Mouse (Mus musculus): Measurements from ENCODE around the gene Ddx47. TPM values are rescaled to one million over a fixed set of nuclear protein-coding genes. Genes with fewer than 3 reads are reported as not detected.

The Ddx47 gene
- polyA plus RNA-seq, 1 experiment: 121 TPM

DNA sequence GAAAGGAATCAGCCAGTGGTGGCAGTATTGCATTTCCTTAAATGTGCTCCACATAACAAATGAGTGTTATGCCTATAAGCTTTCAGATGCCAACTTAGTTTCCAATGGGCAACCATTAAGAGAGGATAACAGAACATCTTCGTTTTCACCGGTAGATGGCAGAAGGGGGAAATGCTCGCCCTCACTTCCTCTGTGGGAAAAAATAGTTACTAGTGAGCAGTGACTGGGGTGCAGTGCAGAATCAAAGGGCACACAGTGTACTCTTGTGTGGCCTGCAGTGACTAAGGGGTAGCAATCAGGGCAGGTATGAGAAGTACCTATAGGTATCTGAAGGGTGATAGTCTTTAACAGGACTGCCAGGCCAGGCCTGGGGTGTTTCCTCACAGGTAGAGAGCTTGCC lies 14.8 kb downstream of the Ddx47 start:
- H3K27ac ChIP-seq (ENCODE audit: insufficient read depth, low read length): no peak overlapping the region
- TF ChIP-seq POLR2A (IDR thresholded peaks at IDR 0.05; ENCODE audit: low read depth, low read length) (no peak), CTCF (IDR thresholded peaks at IDR 0.05; ENCODE audit: borderline replicate concordance, insufficient read depth, low read length) (no peak)

DNA sequence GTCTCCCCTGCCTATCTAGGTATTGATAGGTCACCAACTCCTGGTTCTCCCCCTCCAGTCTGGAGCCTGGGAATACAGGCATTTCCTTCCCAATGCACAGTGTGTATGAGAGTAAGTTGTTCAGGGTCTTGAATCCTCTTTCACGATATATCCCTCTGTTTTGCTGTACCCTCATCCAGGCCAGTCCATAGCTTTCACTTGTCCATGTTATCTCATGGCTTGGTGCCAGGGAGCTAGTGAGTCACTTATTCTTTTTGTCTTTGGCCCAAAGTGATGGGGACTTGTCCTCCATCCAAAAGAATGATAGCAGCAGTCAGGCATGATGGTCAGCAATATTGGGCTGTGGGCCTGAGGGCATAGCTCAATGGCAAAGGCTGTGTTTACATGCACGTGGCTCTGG lies 15.3 kb downstream of the Ddx47 start:
- no peak for TF ChIP-seq POLR2A (IDR thresholded peaks at IDR 0.05; ENCODE audit: low read depth, low read length)
- TF ChIP-seq CTCF (IDR thresholded peaks at IDR 0.05; ENCODE audit: borderline replicate concordance, insufficient read depth, low read length): no peak
- no peak overlapping the region for H3K27ac ChIP-seq (ENCODE audit: insufficient read depth, low read length)
- no peak overlapping the region for H3K4me3 ChIP-seq (ENCODE audit: insufficient read depth, low read length)
- H3K4me1 ChIP-seq (ENCODE audit: control insufficient read depth, insufficient read depth, low read length): peaks cover 6% of the 10 kb centered on the region; the same call in 1 of the 2 replicates

More for the DNA sequence above, 14.8 kb downstream of the Ddx47 start:
- Histone ChIP-seq H3K4me3 (ENCODE audit: insufficient read depth, low read length) (no peak overlapping the region), H3K4me1 (ENCODE audit: control insufficient read depth, insufficient read depth, low read length) (peaks cover 6% of the 10 kb centered on the region; the same call in 1 of the 2 replicates)

DNA sequence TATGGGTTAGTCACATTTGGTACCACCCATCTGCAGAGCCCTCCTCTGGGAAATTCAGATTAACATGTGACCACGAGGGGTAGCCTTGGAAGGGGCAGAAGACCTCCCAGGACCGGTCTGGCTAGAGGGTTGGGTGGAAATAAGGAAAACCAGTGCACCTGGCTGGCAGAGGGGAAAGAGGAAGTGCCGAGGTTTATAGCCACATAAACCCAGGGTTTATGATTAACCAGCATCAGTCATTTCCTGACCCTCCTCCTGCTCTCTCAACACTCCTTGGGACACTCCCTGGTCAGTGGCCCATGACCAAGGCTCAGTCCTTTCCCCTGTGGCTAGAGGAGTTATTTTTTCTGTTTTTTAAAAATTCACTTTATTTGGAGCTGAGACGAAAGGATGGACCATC lies 17.8 kb downstream of the Ddx47 start:
- TF ChIP-seq CTCF (IDR thresholded peaks at IDR 0.05; ENCODE audit: borderline replicate concordance, insufficient read depth, low read length) (no peak), POLR2A (IDR thresholded peaks at IDR 0.05; ENCODE audit: low read depth, low read length) (no peak)
- Histone ChIP-seq H3K27ac (ENCODE audit: insufficient read depth, low read length) (no peak overlapping the region), H3K4me3 (ENCODE audit: insufficient read depth, low read length) (no peak overlapping the region), H3K4me1 (ENCODE audit: control insufficient read depth, insufficient read depth, low read length) (peaks cover 6% of the 10 kb centered on the region; the same call in 1 of the 2 replicates)

DNA sequence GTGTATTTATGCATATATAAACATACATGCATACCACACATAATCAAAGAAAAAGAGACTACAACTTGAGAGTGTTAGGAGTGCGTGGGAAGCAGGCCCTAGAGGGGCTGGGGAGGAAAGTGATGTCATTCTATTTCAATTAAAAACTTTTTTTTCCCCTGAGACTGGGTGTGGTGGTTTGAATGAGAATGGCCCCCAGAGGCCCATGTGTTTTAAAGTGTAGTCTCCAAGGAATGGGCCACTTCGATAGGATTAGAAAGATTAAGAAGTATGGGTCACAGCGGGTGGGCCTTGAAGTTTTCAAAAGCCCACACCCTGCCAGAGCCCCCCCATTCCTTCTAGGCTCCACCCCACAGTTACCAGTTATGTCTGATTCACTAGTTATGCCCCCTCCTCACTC lies 27.3 kb downstream of the Ddx47 start:
- no peak overlapping the region for H3K4me3 ChIP-seq (ENCODE audit: insufficient read depth, low read length)
- H3K27ac ChIP-seq (ENCODE audit: insufficient read depth, low read length): no peak overlapping the region
- TF ChIP-seq POLR2A (IDR thresholded peaks at IDR 0.05; ENCODE audit: low read depth, low read length) (no peak), CTCF (IDR thresholded peaks at IDR 0.05; ENCODE audit: borderline replicate concordance, insufficient read depth, low read length) (no peak)
- H3K4me1 ChIP-seq (ENCODE audit: control insufficient read depth, insufficient read depth, low read length): peaks cover 6% of the 10 kb centered on the region

DNA sequence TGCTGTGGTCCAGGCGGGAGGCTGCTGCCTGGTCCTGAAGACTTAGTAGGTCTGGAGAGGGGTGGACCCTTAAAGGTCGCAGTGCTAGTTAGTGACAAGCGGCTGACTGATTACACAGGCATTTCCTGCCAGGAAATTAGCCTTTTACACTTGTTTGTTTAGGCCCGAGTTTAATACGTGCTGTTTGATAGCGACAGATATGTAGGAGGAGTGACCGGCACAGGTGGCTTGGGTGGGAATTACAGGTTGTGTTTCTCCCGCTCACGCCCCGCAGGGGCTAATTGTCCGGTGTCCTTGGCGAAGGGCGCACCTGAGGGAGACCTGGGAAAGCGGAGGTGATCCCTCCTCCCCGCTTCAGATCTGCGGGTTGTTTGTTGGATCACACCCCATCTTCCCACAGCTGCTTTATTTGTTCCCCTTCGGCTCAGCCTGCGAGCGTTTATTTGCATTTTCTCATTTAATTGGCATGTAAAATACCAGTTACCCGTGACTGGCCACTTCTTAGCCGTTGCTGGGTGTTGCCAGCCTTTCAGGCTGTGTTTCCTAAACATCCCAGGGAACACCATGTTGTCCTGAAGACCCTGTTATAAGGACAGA lies 29.0 kb downstream of the Ddx47 start:
- Histone ChIP-seq H3K27ac (ENCODE audit: insufficient read depth, low read length) (no peak overlapping the region), H3K4me3 (ENCODE audit: insufficient read depth, low read length) (no peak overlapping the region; the same call in 1 of the 2 replicates), H3K4me1 (ENCODE audit: control insufficient read depth, insufficient read depth, low read length) (peaks cover 6% of the 10 kb centered on the region)
- TF ChIP-seq POLR2A (IDR thresholded peaks at IDR 0.05; ENCODE audit: low read depth, low read length) (no peak), CTCF (IDR thresholded peaks at IDR 0.05; ENCODE audit: borderline replicate concordance, insufficient read depth, low read length) (no peak)

DNA sequence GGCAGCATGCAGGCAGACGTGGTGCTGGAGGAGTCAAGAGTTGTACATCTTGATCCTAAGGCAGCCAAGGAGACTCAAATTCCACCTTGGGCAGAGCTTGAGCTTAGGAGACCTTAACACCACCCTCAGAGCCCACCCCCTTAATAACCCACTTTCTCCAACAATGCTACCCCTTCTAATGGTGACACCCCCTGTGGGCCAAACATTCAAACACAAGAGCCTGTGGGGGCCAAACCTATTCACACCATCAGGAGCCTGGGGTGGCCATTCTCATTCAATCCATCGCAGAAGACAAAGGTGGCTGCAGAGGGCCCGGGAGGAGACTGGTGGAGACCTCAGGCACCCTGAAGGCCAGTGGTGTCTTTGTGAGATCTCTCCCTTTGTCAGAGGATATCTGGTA lies 30.5 kb downstream of the Ddx47 start:
- TF ChIP-seq POLR2A (IDR thresholded peaks at IDR 0.05; ENCODE audit: low read depth, low read length): no peak
- no peak for TF ChIP-seq CTCF (IDR thresholded peaks at IDR 0.05; ENCODE audit: borderline replicate concordance, insufficient read depth, low read length)
- no peak overlapping the region for H3K4me3 ChIP-seq (ENCODE audit: insufficient read depth, low read length)
- H3K4me1 ChIP-seq (ENCODE audit: control insufficient read depth, insufficient read depth, low read length): peaks cover 6% of the 10 kb centered on the region
- H3K27ac ChIP-seq (ENCODE audit: insufficient read depth, low read length): no peak overlapping the region

DNA sequence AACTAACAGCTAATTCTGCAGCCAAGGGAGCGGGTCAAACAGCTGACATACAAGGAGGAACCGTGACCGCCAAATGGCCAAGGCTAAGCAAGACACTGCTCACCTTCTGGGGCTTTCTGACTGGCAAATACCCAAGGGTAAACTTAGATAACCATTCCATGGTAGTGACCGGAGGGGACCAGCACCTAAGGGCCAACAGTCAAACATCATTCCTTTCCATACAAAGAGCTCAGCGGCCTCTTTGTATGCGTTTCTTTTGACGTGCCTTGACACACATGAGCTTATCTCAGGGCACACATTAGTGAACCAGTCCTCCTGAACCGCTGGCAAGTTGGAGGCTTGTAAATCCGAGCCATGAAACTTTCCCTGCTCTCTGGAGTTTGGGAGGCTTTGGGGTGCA lies 35.9 kb downstream of the Ddx47 start:
- TF ChIP-seq POLR2A (IDR thresholded peaks at IDR 0.05; ENCODE audit: low read depth, low read length): no peak
- TF ChIP-seq CTCF (IDR thresholded peaks at IDR 0.05; ENCODE audit: borderline replicate concordance, insufficient read depth, low read length): no peak
- Histone ChIP-seq H3K4me3 (ENCODE audit: insufficient read depth, low read length) (no peak overlapping the region), H3K4me1 (ENCODE audit: control insufficient read depth, insufficient read depth, low read length) (no peaks in the 10 kb centered on the region), H3K27ac (ENCODE audit: insufficient read depth, low read length) (no peak overlapping the region)

DNA sequence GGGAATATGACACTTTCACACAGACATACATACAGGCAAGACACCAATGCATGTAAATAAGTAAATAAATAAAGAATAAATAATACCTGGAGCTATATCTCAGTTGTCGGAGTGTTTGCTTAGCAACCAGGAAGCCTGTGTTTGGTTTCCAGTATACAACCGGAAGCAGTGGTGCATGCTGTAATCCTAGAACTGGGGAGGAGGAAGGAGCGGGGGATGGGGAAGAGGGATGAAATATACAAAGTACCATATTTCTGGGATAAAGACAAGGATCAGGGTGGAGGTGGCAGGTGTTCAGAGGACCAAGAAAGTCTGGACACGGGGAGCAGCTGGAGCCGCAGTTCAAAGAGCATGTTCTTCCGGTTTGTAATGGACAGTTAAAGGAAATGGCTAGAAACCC lies 37.1 kb downstream of the Ddx47 start:
- Histone ChIP-seq H3K27ac (ENCODE audit: insufficient read depth, low read length) (no peak overlapping the region), H3K4me3 (ENCODE audit: insufficient read depth, low read length) (no peak overlapping the region), H3K4me1 (ENCODE audit: control insufficient read depth, insufficient read depth, low read length) (no peaks in the 10 kb centered on the region)
- no peak for TF ChIP-seq CTCF (IDR thresholded peaks at IDR 0.05; ENCODE audit: borderline replicate concordance, insufficient read depth, low read length)
- no peak for TF ChIP-seq POLR2A (IDR thresholded peaks at IDR 0.05; ENCODE audit: low read depth, low read length)

DNA sequence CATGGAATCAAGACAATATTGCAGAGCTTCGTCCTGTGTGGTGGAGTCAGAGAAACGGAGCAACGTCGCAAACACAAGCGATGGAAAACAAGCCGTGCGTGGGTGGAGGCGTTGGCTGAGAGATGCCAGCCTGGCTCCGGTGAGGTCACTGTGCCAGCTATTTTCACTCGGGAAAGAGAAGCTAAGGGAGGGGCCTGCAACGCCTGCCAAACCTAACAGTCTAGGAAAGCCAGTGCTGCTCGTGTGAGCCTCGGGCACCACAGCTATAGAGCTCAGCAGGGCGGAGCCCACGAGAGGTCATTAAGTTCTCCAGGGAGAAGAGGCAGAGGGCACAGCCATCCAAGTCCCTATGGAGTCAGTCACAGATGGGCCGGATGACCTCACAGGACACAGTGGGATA lies 37.5 kb downstream of the Ddx47 start:
- Histone ChIP-seq H3K27ac (ENCODE audit: insufficient read depth, low read length) (no peak overlapping the region), H3K4me1 (ENCODE audit: control insufficient read depth, insufficient read depth, low read length) (no peaks in the 10 kb centered on the region), H3K4me3 (ENCODE audit: insufficient read depth, low read length) (no peak overlapping the region)
- TF ChIP-seq CTCF (IDR thresholded peaks at IDR 0.05; ENCODE audit: borderline replicate concordance, insufficient read depth, low read length): no peak
- no peak for TF ChIP-seq POLR2A (IDR thresholded peaks at IDR 0.05; ENCODE audit: low read depth, low read length)

DNA sequence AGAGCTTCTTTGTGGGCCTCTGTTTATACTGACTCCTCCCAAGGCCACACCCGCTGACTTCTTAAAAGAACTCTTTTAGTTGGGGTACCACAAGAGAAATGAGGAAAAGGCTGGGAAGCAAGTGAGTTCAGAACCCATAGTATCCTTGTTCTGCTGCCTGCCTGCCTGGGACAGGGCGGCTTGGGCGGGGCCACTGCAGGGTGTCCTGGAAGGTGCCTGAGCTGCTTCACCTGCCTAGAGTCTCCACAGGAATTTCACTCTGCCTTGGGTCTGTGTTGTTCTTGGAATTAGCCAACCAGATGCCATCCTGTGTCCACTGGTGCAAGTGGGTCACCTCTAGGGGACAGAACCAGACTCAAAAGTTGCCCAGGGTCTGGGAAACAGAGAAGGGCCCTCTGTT lies 42.4 kb downstream of the Ddx47 start:
- Histone ChIP-seq H3K4me1 (ENCODE audit: control insufficient read depth, insufficient read depth, low read length) (no peaks in the 10 kb centered on the region), H3K4me3 (ENCODE audit: insufficient read depth, low read length) (no peak overlapping the region), H3K27ac (ENCODE audit: insufficient read depth, low read length) (no peak overlapping the region)
- TF ChIP-seq POLR2A (IDR thresholded peaks at IDR 0.05; ENCODE audit: low read depth, low read length) (no peak), CTCF (IDR thresholded peaks at IDR 0.05; ENCODE audit: borderline replicate concordance, insufficient read depth, low read length) (no peak)

Measured in embryonic fibroblast, embryonic 13.5 days (primary cell).